Mouse (Mus musculus) G1E (cell line): ENCODE measurements around the gene Plac8. TPM values are rescaled to one million over a fixed set of nuclear protein-coding genes. Genes with fewer than 3 reads are reported as not detected.

Experiments used
- ATAC-seq: 2 replicates; pipeline ENCODE4 v1.8.0; 2016; ENCODE audit warnings: mild to moderate bottlenecking; ENCODE audit not compliant: insufficient number of reproducible peaks, poor library complexity, low FRiP score, severe bottlenecking; ENCODE audit errors: extremely low read depth
- DNase-seq: peaks from one replicate; pipeline ENCODE4 v3.0.0; 2012; ENCODE audit warnings: low spot score
- H3K27me3 ChIP-seq: 2 replicates; pipeline ENCODE4 v1.6.1; 2012; ENCODE audit warnings: mild to moderate bottlenecking, low read length, inconsistent platforms; ENCODE audit not compliant: insufficient read depth
- H3K36me3 ChIP-seq: replicated peaks from 2 replicates; pipeline ENCODE3; 2012; ENCODE audit warnings: mild to moderate bottlenecking, inconsistent platforms
- H3K4me1 ChIP-seq: 2 replicates; pipeline ENCODE4 v1.6.1; 2012; ENCODE audit warnings: low read depth, low read length, inconsistent platforms, mixed read lengths; ENCODE audit not compliant: insufficient read depth
- H3K4me3 ChIP-seq: 2 replicates; pipeline ENCODE4 v1.5.1; 2012; ENCODE audit warnings: low read depth, mild to moderate bottlenecking, inconsistent platforms, low read length, moderate library complexity, mixed read lengths
- H3K9me3 ChIP-seq: replicated peaks from 2 replicates; pipeline ENCODE4 v1.6.1; 2012; ENCODE audit warnings: inconsistent platforms
- CTCF ChIP-seq: IDR thresholded peaks from 2 replicates; pipeline ENCODE4 v1.5.1; 2012; ENCODE audit warnings: low read depth, low read length, inconsistent platforms, mixed read lengths
- GATA1 ChIP-seq: IDR thresholded peaks from 2 replicates; pipeline ENCODE4 v1.6.1; 2012; ENCODE audit warnings: borderline replicate concordance, low read length, inconsistent platforms, mixed read lengths
- GATA2 ChIP-seq: IDR thresholded peaks from 2 replicates; pipeline ENCODE4 v1.6.1; 2012; ENCODE audit warnings: low read depth, low read length, inconsistent platforms, borderline replicate concordance
- POLR2AphosphoS5 ChIP-seq: IDR thresholded peaks from 2 replicates; pipeline ENCODE4 v1.6.1; 2012; ENCODE audit warnings: low read depth, low read length, inconsistent platforms; ENCODE audit not compliant: insufficient replicate concordance
- TAL1 ChIP-seq: conservative IDR thresholded peaks from 2 replicates; pipeline ENCODE4 v1.6.1; 2012; ENCODE audit warnings: low read depth, low read length, inconsistent platforms, mixed read lengths
- polyA plus RNA-seq: library from polyadenylated mRNA; stranded (reverse); fragments of >175 nt; gene quantifications from 2 replicates; pipeline ENCODE4 v1.2.3, GENCODE M21; 2012
- total RNA-seq, 2 experiments: library from RNA; stranded (forward) in 1 of 2; stranded (reverse) in 1 of 2; fragments of 200-1000 nt in 1 of 2; fragments of >200 nt in 1 of 2; fragmentation: Nextera tagmentation in 1 of 2; gene quantifications; 2 replicates each; pipeline ENCODE4 v1.2.3; 2014 to 2017

Plac8 gene
- total and polyA plus RNA-seq, 3 experiments: 0.36 to 8.9 (median 5.9) TPM

GRCm38 (mm10) chr5:100605828-100606229, 33.8 kb upstream of the Plac8 start:
- no peak overlapping the region for H3K4me3 ChIP-seq
- ATAC-seq: no peak
- H3K36me3 ChIP-seq: no peaks in the 10 kb centered on the region
- no peaks in the 10 kb centered on the region for H3K9me3 ChIP-seq
- peaks cover 28% of the 10 kb centered on the region for H3K27me3 ChIP-seq
- DNase-seq: no peak
- no peak for TF ChIP-seq POLR2AphosphoS5
- no peak for TF ChIP-seq GATA2
- TF ChIP-seq GATA1: no peak
- TF ChIP-seq CTCF: no peak
- H3K4me1 ChIP-seq: no peaks in the 10 kb centered on the region

DNA sequence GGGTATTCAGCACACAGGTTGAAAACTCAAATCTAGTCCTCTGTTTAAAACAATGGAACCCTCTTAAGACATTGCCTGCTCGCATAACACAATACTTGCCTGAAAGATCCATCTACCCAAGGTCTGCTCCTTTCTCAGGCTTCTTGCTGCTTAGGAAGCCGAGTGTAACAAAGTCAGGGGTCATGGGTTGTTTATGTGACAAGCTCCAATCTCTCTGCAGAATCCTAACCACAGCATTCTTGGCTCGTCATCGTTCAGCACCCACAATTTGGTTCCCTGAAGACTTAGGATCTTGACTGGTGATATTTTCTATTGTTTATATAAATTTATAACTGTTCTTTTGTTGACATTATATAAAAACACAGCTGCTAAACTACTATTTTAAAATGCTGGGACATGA, 32.0 kb upstream of the Plac8 start:
- Histone ChIP-seq H3K4me1 (no peaks in the 10 kb centered on the region), H3K27me3 (peaks cover 28% of the 10 kb centered on the region), H3K4me3 (no peak overlapping the region), H3K36me3 (no peaks in the 10 kb centered on the region), H3K9me3 (no peaks in the 10 kb centered on the region)
- ATAC-seq (no peak), DNase-seq (no peak)
- TF ChIP-seq GATA2 (no peak), POLR2AphosphoS5 (no peak), CTCF (no peak), TAL1 (no peak), GATA1 (no peak)

- peaks cover 16% of the 10 kb centered on the region for H3K27me3 ChIP-seq
- H3K4me1 ChIP-seq: peaks cover 6% of the 10 kb centered on the region
- DNase-seq: no peak
- TF ChIP-seq TAL1 (no peak), GATA1 (no peak), POLR2AphosphoS5 (no peak), GATA2 (no peak), CTCF (no peak)
- H3K4me3 ChIP-seq: no peak overlapping the region
- no peaks in the 10 kb centered on the region for H3K9me3 ChIP-seq
- no peak for ATAC-seq
- H3K36me3 ChIP-seq: no peaks in the 10 kb centered on the region
Measured at GRCm38 (mm10) chr5:100601864-100602263, 29.8 kb upstream of the Plac8 start.

- Histone ChIP-seq H3K36me3 (no peaks in the 10 kb centered on the region), H3K4me3 (no peak overlapping the region), H3K9me3 (peaks cover 3% of the 10 kb centered on the region; the same call in 1 of the 2 replicates), H3K27me3 (peaks cover 13% of the 10 kb centered on the region), H3K4me1 (peaks cover 6% of the 10 kb centered on the region)
- DNase-seq (no peak), ATAC-seq (no peak)
- TF ChIP-seq GATA1 (no peak), CTCF (no peak), POLR2AphosphoS5 (no peak), GATA2 (no peak)
Measured at GRCm38 (mm10) chr5:100598961-100599463, 27.0 kb upstream of the Plac8 start.

- Histone ChIP-seq H3K27me3 (peaks cover 13% of the 10 kb centered on the region), H3K9me3 (peaks cover 3% of the 10 kb centered on the region; the same call in 1 of the 2 replicates), H3K4me3 (no peak overlapping the region), H3K36me3 (no peaks in the 10 kb centered on the region), H3K4me1 (peaks cover 6% of the 10 kb centered on the region)
- TF ChIP-seq POLR2AphosphoS5 (no peak), GATA2 (no peak), TAL1 (no peak)
- ATAC-seq: no peak
- no peak for DNase-seq
Measured at GRCm38 (mm10) chr5:100597886-100598485, 25.9 kb upstream of the Plac8 start.

- Histone ChIP-seq H3K4me1 (peaks cover 6% of the 10 kb centered on the region), H3K36me3 (no peaks in the 10 kb centered on the region), H3K4me3 (no peak overlapping the region), H3K27me3 (peaks cover 8% of the 10 kb centered on the region), H3K9me3 (peaks cover 3% of the 10 kb centered on the region; the same call in 1 of the 2 replicates)
- ATAC-seq (no peak), DNase-seq (no peak)
- TF ChIP-seq TAL1 (no peak), CTCF (no peak), GATA1 (no peak), POLR2AphosphoS5 (no peak), GATA2 (no peak)
Measured at GRCm38 (mm10) chr5:100595999-100596398, 24.0 kb upstream of the Plac8 start.
